Mouse (Mus musculus) heart, postnatal 0 days (tissue): ENCODE data around the gene Wdfy2.

Source experiments
- CTCF ChIP-seq: IDR thresholded peaks from 2 replicates; pipeline ENCODE4 v1.5.1; 2016; ENCODE audit warnings: antibody characterized with exemption, control low read depth, low read depth
- EP300 ChIP-seq: IDR thresholded peaks from 2 replicates; pipeline ENCODE4 v1.6.1; 2016; ENCODE audit warnings: antibody characterized with exemption, low read depth

- TF ChIP-seq CTCF: no peak
- TF ChIP-seq EP300: no peak
Observed at GRCm38 (mm10) chr14:62873820-62874219, 36.3 kb downstream of the Wdfy2 start.
